7 mouse cellular contexts compared by ENCODE assay signal in the genomic region with DNA sequence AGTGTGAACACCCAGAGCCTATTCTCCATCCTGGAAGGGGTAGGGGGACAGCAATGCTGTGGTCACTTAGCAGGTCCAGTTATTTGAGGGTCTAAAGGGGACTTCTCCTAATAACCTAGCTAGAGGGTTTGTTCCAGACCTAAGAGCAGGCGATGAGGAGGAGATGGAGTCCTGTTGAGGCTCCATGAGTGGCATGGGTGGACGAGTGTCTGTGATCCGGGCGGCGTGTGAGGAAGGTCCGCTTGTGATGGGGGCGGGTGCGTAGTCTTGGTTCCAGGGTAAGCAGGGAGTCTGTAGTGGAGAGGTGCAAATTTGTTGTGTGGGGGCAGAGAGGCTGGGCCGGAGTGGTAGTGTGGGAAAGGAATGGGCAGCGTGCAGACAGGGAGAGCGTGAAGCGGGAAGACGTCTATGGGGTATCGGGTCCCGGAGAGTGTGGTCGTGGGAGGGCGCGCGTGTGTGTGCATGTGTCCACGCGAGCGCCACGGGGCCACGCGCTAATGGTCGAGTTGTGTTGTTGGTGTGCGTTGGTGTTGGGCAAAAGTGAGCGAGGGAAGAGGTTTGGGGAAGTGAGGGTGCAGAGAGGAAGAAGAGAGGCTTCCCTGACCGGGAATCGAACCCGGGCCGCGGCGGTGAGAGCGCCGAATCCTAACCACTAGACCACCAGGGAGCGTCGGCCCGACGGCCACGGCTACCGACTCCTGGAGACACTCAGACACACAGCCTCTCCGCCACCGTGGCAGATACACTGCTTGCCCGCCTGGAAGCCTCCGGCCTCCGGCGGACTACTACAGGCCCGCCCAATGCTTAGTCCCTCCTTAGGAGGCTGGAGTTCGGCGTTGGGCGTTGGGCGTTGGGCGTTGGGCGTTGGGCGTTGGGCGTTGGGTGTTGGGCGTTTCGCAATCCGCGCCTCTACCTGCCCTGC. TPM values are rescaled to one million over a fixed set of nuclear protein-coding genes. Genes with fewer than 3 reads are reported as not detected.
DNase-seq lines count a peak whose midpoint lies in the region; ATAC-seq and TF ChIP-seq lines count a peak whose summit lies in the region.
"Not testable (repeated sequence)": the region's sequence is repeated elsewhere in the genome, so short reads cannot be mapped to it uniquely, and the experiment has no call there.

No protein-coding gene starts in this region.

- intact Hi-C loops in heart, postnatal 10 days (cut with DNase I): not testable (repeated sequence)

- not testable (repeated sequence) for H3K36me3 ChIP-seq in forebrain, postnatal 0 days (ENCODE audit: insufficient read depth); liver, embryonic 12.5 days

- DNase-seq in cerebellum, postnatal 14 days: peak; percentile 56 to 60
- not testable (repeated sequence) for DNase-seq in forebrain, postnatal 0 days
- peak; percentile 53 to 65 for DNase-seq in heart, postnatal 10 days
- peak; percentile 32 for DNase-seq in kidney, postnatal 14 days
- peak; percentile 65 to 72 for DNase-seq in spleen, postnatal 10 days (ENCODE audit: low spot score in 2 of 2)

- H3K9me3 ChIP-seq in forebrain, postnatal 0 days (ENCODE audit: low read length); liver, embryonic 12.5 days (replicated peaks): not testable (repeated sequence)

- H3K4me1 ChIP-seq in forebrain, postnatal 0 days (ENCODE audit: insufficient read depth): not testable (repeated sequence)
- H3K4me1 ChIP-seq in liver, embryonic 12.5 days: peaks cover 38% of the 10 kb centered on the region

- H3K4me3 ChIP-seq in forebrain, postnatal 0 days (ENCODE audit: low read depth, low read length): peak overlapping the region; percentile 35
- peak overlapping the region; percentile 52 for H3K4me3 ChIP-seq in liver, embryonic 12.5 days

- H3K9ac ChIP-seq in forebrain, postnatal 0 days: 0 out of 2 replicates have a peak overlapping the region, but pooled peaks have one; percentile 25
- peak overlapping the region; percentile 50 for H3K9ac ChIP-seq in liver, embryonic 12.5 days

- not testable (repeated sequence) for H3K27ac ChIP-seq in forebrain, postnatal 0 days (ENCODE audit: low read depth, low read length)
- H3K27ac ChIP-seq in liver, embryonic 12.5 days: peak overlapping the region; percentile 5; the same call in 1 of the 2 replicates

- WGBS in forebrain, postnatal 0 days: 8% methylated on average over 37 of the region's 61 CpGs
- 8% methylated on average over 40 of the region's 61 CpGs for WGBS in liver, embryonic 12.5 days (ENCODE audit: insufficient replicate concordance)

- peak overlapping the region; percentile 47 for H3K4me2 ChIP-seq in forebrain, postnatal 0 days (ENCODE audit: low read depth)
- peak overlapping the region; percentile 60 for H3K4me2 ChIP-seq in liver, embryonic 12.5 days

- not testable (repeated sequence) for TF ChIP-seq CTCF in forebrain, postnatal 0 days (IDR thresholded peaks at IDR 0.05; ENCODE audit: low read depth)

- peaks cover 11% of the 10 kb centered on the region for H3K27me3 ChIP-seq in forebrain, postnatal 0 days (ENCODE audit: insufficient read depth, low read length)
- peaks cover 33% of the 10 kb centered on the region for H3K27me3 ChIP-seq in liver, embryonic 12.5 days (replicated peaks)

- peak; percentile 77 for ATAC-seq in forebrain, postnatal 0 days
- ATAC-seq in liver, embryonic 12.5 days: peak; percentile 80
- ATAC-seq in monocyte, adult 5-6 weeks (replicated peaks; ENCODE audit: insufficient number of reproducible peaks, low FRiP score, low TSS enrichment, poor library complexity, severe bottlenecking): peak; percentile 42

RNA-seq across cellular contexts. Expression of a gene that starts 0.9 kb away (rescaled TPM):
- 13.5 and 14.9 TPM in 2 replicates for total RNA-seq in forebrain, postnatal 0 days (2014; rRNA removed)
- polyA plus RNA-seq in forebrain, postnatal 0 days (2015; fragmentation: Nextera tagmentation; extraction: Ambion mirVana): 13.9 and 14.6 TPM in 2 replicates
- total RNA-seq in heart, postnatal 10 days (2021): 1 to 10 TPM; 7.4 to 8.9 TPM
- 16.1 and 17.0 TPM in 2 replicates for polyA plus RNA-seq in liver, embryonic 12.5 days (2016; fragmentation: Nextera tagmentation; extraction: Ambion mirVana)
- 270 to 442 TPM (median 434 TPM) in 3 replicates for total RNA-seq in monocyte, adult 5-6 weeks (2017)

RNA-seq across cellular contexts. Expression of a gene that starts 45.1 kb away (rescaled TPM):
- 0.76 TPM in 1 of 2 replicates, not detected in the other for total RNA-seq in forebrain, postnatal 0 days (2014; rRNA removed)
- 0.44 and 0.67 TPM in 2 replicates for polyA plus RNA-seq in forebrain, postnatal 0 days (2015; fragmentation: Nextera tagmentation; extraction: Ambion mirVana)
- not detected for total RNA-seq in heart, postnatal 10 days (2021)
- polyA plus RNA-seq in liver, embryonic 12.5 days (2016; fragmentation: Nextera tagmentation; extraction: Ambion mirVana): 1.3 and 2.0 TPM in 2 replicates
- total RNA-seq in monocyte, adult 5-6 weeks (2017): 364 to 612 TPM (median 571 TPM) in 3 replicates

RNA-seq across cellular contexts. Expression of a gene that starts 49.9 kb away (rescaled TPM):
- total RNA-seq in forebrain, postnatal 0 days (2014; rRNA removed): 1.7 and 2.4 TPM in 2 replicates
- 11.7 and 13.7 TPM in 2 replicates for polyA plus RNA-seq in forebrain, postnatal 0 days (2015; fragmentation: Nextera tagmentation; extraction: Ambion mirVana)
- 1 to 10 TPM in 1 of 2 experiments, under 1 TPM in 1; 0.67 to 1.6 TPM for total RNA-seq in heart, postnatal 10 days (2021)
- 2.1 and 2.3 TPM in 2 replicates for polyA plus RNA-seq in liver, embryonic 12.5 days (2016; fragmentation: Nextera tagmentation; extraction: Ambion mirVana)
- 1.4 to 6.2 TPM (median 1.6 TPM) in 3 replicates for total RNA-seq in monocyte, adult 5-6 weeks (2017)

Comparison
In these comparisons a context has a peak if more than half of its experiments do, and no peak if none do; other contexts are left out.
1. RNA of a gene that starts 0.9 kb away (total RNA-seq): 270 to 442 TPM in monocyte, adult 5-6 weeks; 13.5 to 14.9 TPM in forebrain, postnatal 0 days and 7.4 to 8.9 TPM in heart, postnatal 10 days; every median in the first group is over 10 times any median in the second.
2. RNA of a gene that starts 45.1 kb away (total RNA-seq): 364 to 612 TPM in monocyte, adult 5-6 weeks; 0.76 TPM in forebrain, postnatal 0 days and not detected in heart, postnatal 10 days; every median in the first group is over 100 times any median in the second.
3. Peak in every context shown above with its lines, with median percentiles within 50 percentile points of each other: ATAC-seq.